ENCODE assay signal across 8 mouse cellular contexts in the genomic region with DNA sequence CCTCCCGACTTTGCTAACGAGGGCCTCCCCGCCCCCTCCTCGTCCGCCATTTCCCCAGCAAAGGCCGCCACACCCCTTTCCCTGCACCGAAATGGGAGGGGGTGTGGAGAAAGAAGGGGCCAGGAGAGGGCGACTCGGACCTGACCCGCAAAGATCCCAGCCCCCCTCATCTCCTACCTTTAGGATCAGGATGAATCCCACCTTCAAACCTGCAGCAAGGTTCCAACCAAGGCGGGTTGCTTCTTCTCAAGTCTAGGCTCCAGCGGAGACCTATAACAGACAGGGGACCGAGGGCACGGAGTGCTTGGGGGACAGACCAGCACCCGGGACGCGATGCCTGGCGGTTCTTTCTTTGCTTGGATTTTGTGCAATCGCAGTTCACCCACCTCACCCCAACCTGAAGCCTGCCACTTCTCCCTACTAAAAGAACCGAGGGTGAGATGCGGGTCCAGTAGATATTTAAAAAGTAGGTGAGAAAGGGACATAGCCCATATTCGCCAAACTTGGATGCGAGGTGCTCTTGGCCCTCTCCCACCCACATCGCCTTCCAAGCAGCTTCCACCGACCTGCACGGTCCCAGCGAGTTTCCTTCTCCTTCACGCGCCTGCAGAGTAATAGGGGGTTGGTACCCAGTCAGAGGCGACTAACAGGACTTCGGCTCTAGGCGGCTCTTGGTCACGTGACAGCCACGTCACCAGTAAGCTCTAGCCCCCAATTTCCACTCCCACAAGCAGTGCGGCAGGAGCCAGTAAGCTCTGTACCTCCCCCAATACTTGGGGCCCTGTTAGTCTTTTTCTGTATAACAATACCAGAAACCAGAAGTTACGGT. TPM values are rescaled to one million over a fixed set of nuclear protein-coding genes. Genes with fewer than 3 reads are reported as not detected.
DNase-seq lines count a peak whose midpoint lies in the region; ATAC-seq lines count a peak whose summit lies in the region.

A gene (minus strand): TSS at position 654 of the 829 bp plus-strand sequence.

- peak within 1 kb of the TSS; percentile 69 for H3K4me2 ChIP-seq in heart, embryonic 12.5 days
- H3K4me2 ChIP-seq in kidney, embryonic 16.5 days (replicated peaks; ENCODE audit: low read depth, low read length), result peak within 1 kb of the TSS; percentile 65
- peak within 1 kb of the TSS; percentile 80 for H3K4me2 ChIP-seq in liver, embryonic 13.5 days
- peak within 1 kb of the TSS; percentile 66 for H3K4me2 ChIP-seq in stomach, embryonic 16.5 days (ENCODE audit: low read depth, low read length)

- peak; percentile 37 to 51 for DNase-seq in CD8-positive naive resting alpha-beta T cell, adult 2 months (ENCODE audit: low read depth in 2 of 2, low spot score in 2 of 2)
- DNase-seq in brain, embryonic 18.5 days (ENCODE audit: low read depth, low spot score), result peak; percentile 61
- DNase-seq in liver, embryonic 13.5 days, result peak; percentile 65
- DNase-seq in natural killer cell, adult 2 months (ENCODE audit: low spot score in 2 of 2), result peak; percentile 43 to 62

- H3K27ac ChIP-seq in heart, embryonic 12.5 days (ENCODE audit: poor library complexity, severe bottlenecking), result peak within 1 kb of the TSS; percentile 90
- H3K27ac ChIP-seq in kidney, embryonic 16.5 days (ENCODE audit: low read length), result peak within 1 kb of the TSS; percentile 84
- 0 out of 2 replicates have a peak within 1 kb of the TSS, but pooled peaks have one; percentile 29 for H3K27ac ChIP-seq in liver, embryonic 13.5 days
- H3K27ac ChIP-seq in stomach, embryonic 16.5 days (ENCODE audit: low read length), result peak within 1 kb of the TSS; percentile 75

- H3K9ac ChIP-seq in heart, embryonic 12.5 days, result peak within 1 kb of the TSS; percentile 74
- peak within 1 kb of the TSS; percentile 70 for H3K9ac ChIP-seq in kidney, embryonic 16.5 days (replicated peaks; ENCODE audit: low read length)
- H3K9ac ChIP-seq in liver, embryonic 13.5 days, result peak within 1 kb of the TSS; percentile 66
- H3K9ac ChIP-seq in stomach, embryonic 16.5 days (ENCODE audit: low read length), result peak within 1 kb of the TSS; percentile 70

- H3K27me3 ChIP-seq in erythroblast, embryonic 14.5 days (ENCODE audit: control insufficient read depth), result no peaks in the 10 kb centered on the region; the same call in 1 of the 2 replicates
- H3K27me3 ChIP-seq in heart, embryonic 12.5 days (replicated peaks), result 0 out of 2 replicates have a peak, but pooled peaks cover 3% of the 10 kb centered on the region
- peaks cover 21% of the 10 kb centered on the region; the same call in 1 of the 2 replicates for H3K27me3 ChIP-seq in kidney, embryonic 16.5 days (ENCODE audit: insufficient read depth, low read length)
- H3K27me3 ChIP-seq in liver, embryonic 13.5 days, result no peaks in the 10 kb centered on the region; the same call in 1 of the 2 replicates
- no peaks in the 10 kb centered on the region; the same call in 1 of the 2 replicates for H3K27me3 ChIP-seq in stomach, embryonic 16.5 days (ENCODE audit: control insufficient read depth, insufficient read depth, low read length)

- peak; percentile 93 for ATAC-seq in heart, embryonic 12.5 days (ENCODE audit: insufficient number of reproducible peaks, low FRiP score)
- ATAC-seq in kidney, embryonic 16.5 days (ENCODE audit: low FRiP score, low TSS enrichment), result peak; percentile 94
- peak; percentile 93 for ATAC-seq in liver, embryonic 13.5 days (ENCODE audit: low read depth)
- ATAC-seq in stomach, embryonic 16.5 days (ENCODE audit: insufficient read depth, low FRiP score), result peak; percentile 90

- peaks cover 18% of the 10 kb centered on the region for H3K4me1 ChIP-seq in erythroblast, embryonic 14.5 days (ENCODE audit: control insufficient read depth)
- peaks cover 13% of the 10 kb centered on the region for H3K4me1 ChIP-seq in heart, embryonic 12.5 days (replicated peaks)
- 0 out of 2 replicates have a peak, but pooled peaks cover 2% of the 10 kb centered on the region for H3K4me1 ChIP-seq in kidney, embryonic 16.5 days (ENCODE audit: insufficient read depth, low read length)
- peaks cover 6% of the 10 kb centered on the region for H3K4me1 ChIP-seq in liver, embryonic 13.5 days (replicated peaks)
- peaks cover 4% of the 10 kb centered on the region; the same call in 1 of the 2 replicates for H3K4me1 ChIP-seq in stomach, embryonic 16.5 days (ENCODE audit: control insufficient read depth, insufficient read depth, low read length)

- H3K9me3 ChIP-seq in erythroblast, embryonic 14.5 days (ENCODE audit: control insufficient read depth, low read length), result no peaks in the 10 kb centered on the region
- H3K9me3 ChIP-seq in heart, embryonic 12.5 days (replicated peaks), result no peaks in the 10 kb centered on the region
- no peaks in the 10 kb centered on the region for H3K9me3 ChIP-seq in kidney, embryonic 16.5 days (ENCODE audit: low read length)
- no peaks in the 10 kb centered on the region for H3K9me3 ChIP-seq in liver, embryonic 13.5 days (replicated peaks)
- no peaks in the 10 kb centered on the region for H3K9me3 ChIP-seq in stomach, embryonic 16.5 days (replicated peaks; ENCODE audit: control insufficient read depth, low read length)

- peak within 1 kb of the TSS; percentile 68 for H3K4me3 ChIP-seq in erythroblast, embryonic 14.5 days (replicated peaks)
- peak within 1 kb of the TSS; percentile 61 for H3K4me3 ChIP-seq in heart, embryonic 12.5 days
- peak within 1 kb of the TSS; percentile 64 for H3K4me3 ChIP-seq in kidney, embryonic 16.5 days (ENCODE audit: low read length)
- H3K4me3 ChIP-seq in liver, embryonic 13.5 days (replicated peaks), result peak within 1 kb of the TSS; percentile 63
- peak within 1 kb of the TSS; percentile 60 for H3K4me3 ChIP-seq in stomach, embryonic 16.5 days (replicated peaks; ENCODE audit: low read length)

- H3K36me3 ChIP-seq in erythroblast, embryonic 14.5 days (ENCODE audit: control insufficient read depth), result no peaks in the 10 kb centered on the region
- H3K36me3 ChIP-seq in heart, embryonic 12.5 days, result no peaks in the 10 kb centered on the region
- H3K36me3 ChIP-seq in kidney, embryonic 16.5 days (ENCODE audit: insufficient read depth, low read length), result no peaks in the 10 kb centered on the region
- H3K36me3 ChIP-seq in liver, embryonic 13.5 days, result no peaks in the 10 kb centered on the region
- no peaks in the 10 kb centered on the region for H3K36me3 ChIP-seq in stomach, embryonic 16.5 days (ENCODE audit: control insufficient read depth, insufficient read depth, low read length)

- 16% methylated on average over 36 of the region's 36 CpGs for WGBS in heart, embryonic 12.5 days
- WGBS in kidney, embryonic 16.5 days, result 26% methylated on average over 35 of the region's 36 CpGs
- 15% methylated on average over 36 of the region's 36 CpGs for WGBS in liver, embryonic 13.5 days (ENCODE audit: insufficient replicate concordance)
- WGBS in stomach, embryonic 16.5 days, result 17% methylated on average over 36 of the region's 36 CpGs

RNA-seq across cellular contexts. Expression of the gene that starts here (rescaled TPM):
- polyA plus RNA-seq in erythroblast, embryonic 14.5 days (2012), result 0.03 and 0.06 TPM in 2 replicates
- 18.9 and 23.2 TPM in 2 replicates for polyA plus RNA-seq in heart, embryonic 12.5 days (2016; fragmentation: Nextera tagmentation; extraction: Ambion mirVana)
- polyA plus RNA-seq in kidney, embryonic 16.5 days (2015; fragmentation: Nextera tagmentation; extraction: Ambion mirVana), result 22.0 and 22.6 TPM in 2 replicates
- 6.5 and 7.5 TPM in 2 replicates for polyA plus RNA-seq in liver, embryonic 13.5 days (2015; fragmentation: Nextera tagmentation; extraction: Ambion mirVana)
- 20.8 and 23.9 TPM in 2 replicates for polyA plus RNA-seq in stomach, embryonic 16.5 days (2015; fragmentation: Nextera tagmentation; extraction: Ambion mirVana)

Comparison
In these comparisons a context has a peak if more than half of its experiments do, and no peak if none do; other contexts are left out.
1. Peak in every context shown above with its lines: DNase-seq, ATAC-seq, H3K4me3 ChIP-seq and H3K27ac ChIP-seq.
2. H3K27ac ChIP-seq: peak in every context shown above with its lines; median percentile 90 in heart, embryonic 12.5 days; 84 in kidney, embryonic 16.5 days; 75 in stomach, embryonic 16.5 days; 29 in liver, embryonic 13.5 days.